Mouse (Mus musculus): ENCODE measurements at regions not wholly inside any gene's neighbourhood (a gene's known extent, or its start where the extent isn't known, plus 50 kb on each side); places are given as distances from the start of the nearest gene placed in this dataset.

GRCm38 (mm10) chr6:116901816-116902215, 185.1 kb upstream of the Tmem72 start:
- no peak for DNase-seq (ENCODE audit: low read depth)

DNA sequence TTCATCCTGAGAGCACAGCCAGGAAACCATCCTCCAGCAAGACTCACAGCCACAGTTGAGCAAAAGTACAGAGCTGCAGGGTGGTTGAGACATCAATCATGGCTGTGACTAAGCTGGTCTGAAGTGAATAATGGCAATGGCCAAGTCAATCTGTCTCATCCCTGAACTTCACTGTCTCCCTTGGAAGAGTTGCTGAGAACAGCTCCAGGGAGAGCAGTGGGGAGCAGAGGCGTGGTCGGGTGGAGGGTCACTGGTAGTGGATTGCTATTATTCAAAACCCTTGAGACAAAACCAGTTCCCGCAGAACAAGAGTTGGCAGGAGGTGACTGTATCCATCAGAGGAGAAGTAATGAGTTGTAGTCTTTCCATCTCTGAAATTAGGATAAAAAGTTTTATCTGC, 185.7 kb upstream of the Tmem72 start:
- no peak for DNase-seq (ENCODE audit: low read depth)

DNA sequence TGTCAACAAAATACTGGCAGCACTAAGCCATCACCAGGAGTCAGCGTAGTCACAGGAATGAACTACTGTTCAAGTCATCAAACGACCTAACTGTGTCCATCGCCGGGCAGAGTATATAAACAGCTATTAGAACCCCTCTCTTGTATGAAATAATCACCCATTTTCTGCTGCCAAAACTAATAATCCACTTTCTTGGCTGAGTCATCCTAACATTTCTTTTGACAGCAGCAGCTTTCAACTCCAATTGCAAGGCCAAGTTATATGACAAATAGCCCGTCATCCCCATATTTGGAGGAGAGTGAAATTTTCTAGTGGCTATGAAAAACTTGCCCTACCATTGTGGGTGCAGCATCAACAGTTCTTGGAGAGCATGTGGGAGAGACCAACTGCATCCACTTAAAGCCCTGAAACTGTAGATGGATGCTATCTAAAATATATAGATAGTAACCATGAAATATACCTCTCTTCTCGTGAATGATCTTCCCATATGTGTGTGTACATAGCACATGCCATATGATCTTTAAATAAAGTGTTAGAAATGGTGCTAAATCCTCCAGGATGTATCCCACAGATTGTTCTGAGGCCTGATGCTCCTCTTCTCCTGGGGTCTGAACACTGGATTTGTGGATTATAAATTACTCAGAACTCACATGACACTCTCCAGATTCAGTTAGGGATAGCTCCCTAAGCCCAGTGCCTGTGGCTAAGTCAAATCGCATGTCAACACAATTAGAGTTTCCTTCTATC, 189.9 kb upstream of the Tmem72 start:
- DNase-seq (ENCODE audit: low read depth) = no peak

DNA sequence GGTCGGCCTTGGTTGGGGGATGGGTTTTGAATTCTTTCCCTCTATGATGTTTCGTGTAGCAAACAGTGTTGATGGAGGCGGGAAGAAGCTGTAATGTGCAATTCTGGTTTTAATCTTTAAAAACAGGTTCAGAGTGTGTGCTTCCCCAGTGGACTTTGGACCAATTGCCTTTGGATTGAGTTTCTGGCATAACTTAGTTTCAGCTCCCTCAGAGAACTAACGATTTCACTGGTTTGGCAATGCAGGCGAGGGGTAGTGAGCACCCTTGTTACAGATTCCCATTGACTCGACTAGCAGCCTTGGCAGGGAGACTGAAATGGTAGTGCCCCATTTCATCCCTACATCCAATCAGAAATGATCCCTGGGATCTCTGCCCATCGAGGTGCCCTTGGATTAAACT, 193.9 kb upstream of the Tmem72 start:
- no peak for DNase-seq (ENCODE audit: low read depth)

- no peak for DNase-seq (ENCODE audit: low read depth)
These were observed 195.4 kb upstream of the Tmem72 start for GRCm38 (mm10) chr6:116912161-116912560.

DNA sequence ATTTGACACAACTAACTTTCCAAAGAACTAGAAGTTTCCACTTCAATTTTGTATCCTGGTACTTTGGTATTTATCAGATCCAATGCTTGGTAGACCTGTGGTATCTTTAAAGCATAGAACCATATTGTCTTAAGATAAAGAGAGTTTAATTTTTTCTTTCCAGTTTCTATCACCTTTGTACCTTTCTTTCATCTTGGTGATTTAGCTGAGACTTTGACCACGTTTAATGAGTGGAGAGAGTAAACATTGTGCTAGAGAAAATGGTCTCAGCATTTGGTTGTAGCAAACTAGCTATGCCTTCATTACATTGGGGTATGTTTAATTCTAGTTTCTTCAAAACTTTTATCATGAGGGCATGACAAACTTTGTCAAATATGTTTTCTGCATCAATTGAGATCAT, 197.4 kb upstream of the Tmem72 start:
- DNase-seq (ENCODE audit: low read depth) = no peak

GRCm38 (mm10) chr6:116935024-116935423, 218.3 kb upstream of the Tmem72 start:
- no peak for DNase-seq (ENCODE audit: low read depth)

DNA sequence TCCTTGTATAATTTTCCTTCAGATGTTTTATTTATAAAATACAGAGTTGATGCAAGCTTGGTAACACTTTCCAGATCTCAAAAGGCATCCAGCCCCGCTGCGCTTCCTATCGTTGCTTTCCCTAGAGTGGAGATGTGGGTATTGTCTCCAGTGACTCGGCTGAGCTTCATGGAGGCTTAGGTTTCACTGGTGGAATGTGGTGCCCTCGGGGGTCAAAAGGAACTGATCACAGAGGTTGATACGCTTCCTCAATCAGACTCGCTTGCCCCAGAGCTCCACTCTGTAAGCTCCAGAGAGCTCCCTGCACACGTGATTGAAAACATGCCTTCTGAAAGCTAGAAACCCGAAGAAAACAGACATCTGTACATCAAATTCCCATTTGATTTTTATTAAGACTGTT, 224.9 kb upstream of the Tmem72 start:
- no peak for DNase-seq (ENCODE audit: low read depth)

- no peak for DNase-seq (ENCODE audit: low read depth)
These were observed 225.6 kb upstream of the Cxcl12 start for GRCm38 (mm10) chr6:116942696-116943095.

GRCm38 (mm10) chr6:116946083-116946732, 222.1 kb upstream of the Cxcl12 start:
- no peak for DNase-seq (ENCODE audit: low read depth)

GRCm38 (mm10) chr6:116959611-116960010, 208.7 kb upstream of the Cxcl12 start:
- no peak for DNase-seq (ENCODE audit: low read depth)

DNA sequence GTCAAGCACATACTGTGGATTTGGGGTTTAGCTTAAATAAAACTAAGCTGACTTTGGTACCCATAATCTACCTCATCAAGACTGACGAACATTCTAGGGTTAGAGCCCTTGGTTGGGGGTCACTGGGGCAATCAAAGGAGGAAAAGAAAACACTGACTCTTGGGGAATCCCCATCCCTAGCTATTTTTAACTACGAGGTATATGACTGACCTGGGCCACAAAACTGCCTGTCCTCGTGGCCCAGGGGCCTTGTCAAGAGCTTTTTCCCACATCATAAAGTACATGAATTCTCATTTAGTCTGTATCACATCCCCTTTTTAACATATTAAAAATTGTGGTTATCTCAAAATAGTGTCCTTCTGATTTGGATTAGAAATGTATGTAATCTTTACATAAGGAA, 207.7 kb upstream of the Cxcl12 start:
- no peak for DNase-seq (ENCODE audit: low read depth)

DNA sequence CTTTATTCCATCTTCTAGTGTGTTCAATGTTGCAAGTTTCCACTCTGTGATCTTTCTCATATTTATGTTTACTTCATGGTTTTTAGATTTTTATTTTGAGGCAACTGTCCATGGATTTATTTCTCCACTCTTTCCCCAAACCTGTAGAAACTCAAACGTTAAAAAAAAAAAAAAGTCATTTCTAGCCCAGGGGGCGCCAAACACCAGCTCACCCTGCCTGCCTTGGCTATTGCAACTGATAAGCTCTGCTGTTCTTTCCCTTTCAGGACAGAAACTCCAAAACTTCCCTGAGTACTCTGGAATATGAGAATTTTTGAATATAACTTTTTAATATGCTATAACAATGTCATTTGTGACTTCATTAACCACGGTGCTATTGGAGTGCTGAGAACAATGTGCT, 201.9 kb upstream of the Cxcl12 start:
- no peak for DNase-seq (ENCODE audit: low read depth)

DNA sequence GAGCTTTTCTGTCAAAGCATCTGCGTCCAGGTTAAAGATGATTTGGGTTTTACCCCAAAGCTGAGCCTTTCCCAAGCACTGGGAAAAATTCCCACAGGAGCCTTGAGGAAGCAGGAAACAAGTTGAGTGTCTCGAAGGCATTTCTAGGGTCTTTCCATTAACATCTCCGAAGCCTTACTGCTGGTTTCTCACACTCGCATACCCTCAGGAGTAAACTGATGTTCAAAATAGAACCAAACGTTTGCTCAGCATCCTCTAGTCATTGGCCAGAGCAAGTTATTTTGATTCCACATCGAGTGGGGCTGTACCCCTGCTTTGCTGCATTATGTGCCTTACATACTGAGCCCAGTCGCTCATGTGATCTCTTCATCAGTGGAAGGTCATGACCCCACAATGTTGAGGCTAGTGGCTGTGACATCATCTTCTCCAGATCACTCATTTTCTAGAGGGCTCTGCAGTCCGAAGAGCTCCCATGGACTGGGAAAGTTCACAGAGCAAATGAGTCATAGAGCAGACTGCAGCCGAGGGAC, 198.9 kb upstream of the Cxcl12 start:
- no peak for DNase-seq (ENCODE audit: low read depth)

- DNase-seq (ENCODE audit: low read depth) = no peak
These were observed 193.5 kb upstream of the Cxcl12 start for GRCm38 (mm10) chr6:116974841-116975240.

GRCm38 (mm10) chr6:116980349-116980995, 187.9 kb upstream of the Cxcl12 start:
- DNase-seq (ENCODE audit: low read depth) = no peak

DNA sequence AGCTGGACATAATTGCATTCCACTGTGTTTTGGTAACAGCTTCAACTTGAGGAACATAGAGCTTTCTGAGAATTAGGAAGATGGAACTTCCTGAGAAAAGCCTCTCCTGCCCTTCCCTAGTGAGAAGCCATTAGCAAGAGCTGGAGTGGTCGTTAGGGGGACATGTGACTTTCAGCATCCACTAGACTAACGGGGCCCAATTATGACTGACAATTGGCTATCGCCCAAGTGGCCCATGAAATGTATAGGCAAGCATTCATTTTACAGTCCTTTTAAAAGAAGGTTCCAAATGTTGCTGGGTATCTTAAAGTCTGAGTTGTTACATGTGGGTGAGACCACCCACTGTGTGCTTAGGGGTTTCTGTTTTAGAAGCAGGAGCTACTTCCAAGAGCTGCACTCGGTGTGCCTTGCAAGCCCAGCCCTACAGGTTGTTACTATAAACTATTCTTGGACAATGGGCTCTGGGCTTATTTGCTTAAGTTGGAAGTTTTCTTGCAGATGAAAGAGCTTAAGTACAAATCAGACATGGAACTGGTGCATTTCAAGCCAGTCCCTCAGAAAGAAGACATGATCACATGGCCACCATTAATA, 183.1 kb upstream of the Cxcl12 start:
- DNase-seq (ENCODE audit: low read depth) = no peak

- DNase-seq (ENCODE audit: low read depth) = no peak
These were observed 181.9 kb upstream of the Cxcl12 start for GRCm38 (mm10) chr6:116986266-116987000.

DNA sequence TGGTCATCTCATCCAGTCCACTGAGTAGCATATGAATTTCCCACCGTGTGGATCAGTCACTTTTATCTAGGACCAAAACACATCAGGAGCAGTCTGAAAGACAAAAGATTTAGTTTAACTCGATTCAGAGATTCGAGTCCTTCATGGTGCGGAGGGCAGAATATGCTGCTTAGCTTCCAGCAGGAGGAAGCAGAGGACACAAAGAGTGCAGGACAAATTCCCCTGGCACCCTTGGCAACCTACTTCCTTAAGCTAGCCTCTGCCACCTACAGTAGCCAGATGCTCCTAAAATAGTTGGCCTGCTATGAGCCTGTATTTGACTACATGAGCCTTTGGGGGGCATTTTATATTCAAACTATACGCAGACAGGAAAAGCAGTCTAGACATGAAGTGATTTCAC, 181.1 kb upstream of the Cxcl12 start:
- DNase-seq (ENCODE audit: low read depth) = no peak

GRCm38 (mm10) chr6:116998948-116999682, 169.2 kb upstream of the Cxcl12 start:
- no peak for DNase-seq (ENCODE audit: low read depth)

GRCm38 (mm10) chr6:116999940-117000339, 168.4 kb upstream of the Cxcl12 start:
- DNase-seq (ENCODE audit: low read depth) = no peak

All from c-Kit-positive CD71-negative TER-119-negative erythroid progenitor cells, embryonic 14.5 days (primary cell).